Mouse (Mus musculus) spleen, adult 2 months (tissue): ENCODE measurements around the gene Kdr. TPM values are rescaled to one million over a fixed set of nuclear protein-coding genes. Genes with fewer than 3 reads are reported as not detected.
A peak's percentile ranks its signal among the peaks of the same experiment; 100 is the strongest.

Experiments used
- DNase-seq, 2 experiments: peaks; one replicate each; pipeline versions ENCODE4 v3.0.0 to v3.0.0-alpha.2; 2012 to 2021; ENCODE audit warnings: low spot score in 2 of 2, low read depth in 1 of 2
- H3K27ac ChIP-seq: fragments of 200-500 bp; 2 replicates; pipeline ENCODE4 v1.5.1; 2012; ENCODE audit warnings: low read length, inconsistent platforms; ENCODE audit not compliant: insufficient read depth
- H3K27me3 ChIP-seq: fragments of 200-500 bp; 2 replicates; pipeline ENCODE4 v1.6.1; 2012; ENCODE audit warnings: mild to moderate bottlenecking, moderate library complexity, low read length, inconsistent platforms; ENCODE audit not compliant: control insufficient read depth, insufficient read depth
- H3K36me3 ChIP-seq: fragments of 200-500 bp; 2 replicates; pipeline ENCODE4 v1.6.1; 2012; ENCODE audit warnings: mild to moderate bottlenecking, low read length, inconsistent platforms; ENCODE audit not compliant: control insufficient read depth, insufficient read depth
- H3K4me1 ChIP-seq: fragments of 200-500 bp; 2 replicates; pipeline ENCODE4 v1.6.1; 2011; ENCODE audit warnings: inconsistent platforms; ENCODE audit not compliant: control insufficient read depth, insufficient read depth, insufficient read length
- H3K4me3 ChIP-seq: fragments of 200-500 bp; 2 replicates; pipeline ENCODE4 v1.5.1; 2011; ENCODE audit warnings: mild to moderate bottlenecking, inconsistent platforms; ENCODE audit not compliant: insufficient read depth, insufficient read length; ENCODE audit errors: extremely low read depth
- CTCF ChIP-seq: fragments of 200-500 bp; IDR thresholded peaks from 2 replicates; pipeline ENCODE4 v1.5.1; 2011; ENCODE audit warnings: mild to moderate bottlenecking, inconsistent platforms; ENCODE audit not compliant: insufficient read depth, insufficient read length, insufficient replicate concordance; ENCODE audit errors: extremely low read depth
- POLR2A ChIP-seq: fragments of 200-500 bp; IDR thresholded peaks from 2 replicates; pipeline ENCODE4 v1.6.1; 2011; ENCODE audit warnings: low read depth, low read length, inconsistent platforms
- whole genome bisulfite sequencing: fragments of 180-500 bp; shearing (Covaris S2); methylation state at CpG from one replicate; pipeline ENCODE4 v1.1.7; 2018; 5-methylcytosine and 5-hydroxymethylcytosine counted together
- polyA plus RNA-seq: library from polyadenylated mRNA; depleted of rRNA; stranded (reverse); fragments of >200 nt; gene quantifications from 2 replicates; pipeline ENCODE4 v1.2.3, GENCODE M21; 2012; rRNA removed

The Kdr gene
- polyA plus RNA-seq: 6.0 and 6.5 TPM in 2 replicates

DNA sequence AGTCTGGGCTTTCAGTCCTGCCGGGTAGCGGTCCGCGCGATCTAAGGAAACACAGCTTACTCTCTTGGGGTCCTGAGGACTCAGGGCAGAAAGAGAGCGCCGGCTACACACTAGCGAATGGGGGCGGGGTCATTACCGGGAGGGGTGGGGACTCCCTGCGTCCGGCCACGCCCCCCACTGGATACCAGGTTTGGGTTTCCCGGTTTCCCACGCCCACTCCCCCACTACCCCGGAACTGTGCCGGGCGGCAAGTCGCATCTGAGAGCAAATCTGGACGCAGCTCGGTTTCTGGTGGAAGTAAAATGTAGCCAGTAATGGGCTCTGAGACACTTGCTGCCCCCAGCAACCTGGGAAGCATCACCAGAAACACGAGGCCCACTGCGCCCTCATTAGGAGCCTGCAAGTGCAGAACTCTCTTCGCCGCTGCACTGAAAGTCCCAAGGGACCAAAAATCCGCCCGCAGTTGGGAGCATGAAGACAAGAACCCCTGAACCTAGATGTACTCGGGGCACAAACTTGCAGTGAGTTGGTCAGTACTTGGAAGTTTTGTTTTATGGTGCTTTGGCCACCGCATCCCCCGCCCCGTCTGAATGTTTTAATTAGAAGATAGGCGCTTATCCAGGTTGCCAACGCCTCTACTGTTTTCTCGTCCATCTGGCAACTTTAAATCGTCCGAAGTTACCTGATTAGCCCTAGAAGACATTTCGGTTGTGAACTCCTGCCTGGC is at the start of gene Kdr:
Kdr (minus strand) TSS at position 85 of the 727 bp plus-strand sequence.
- peak in 1 of 2 experiments; percentile 16 for DNase-seq
- Histone ChIP-seq H3K27me3 (peaks cover 13% of the 10 kb centered on the region), H3K4me3 (peak within 1 kb of the TSS; percentile 56), H3K27ac (0 out of 2 replicates have a peak within 1 kb of the TSS, but pooled peaks have one; percentile 23), H3K4me1 (peaks cover 7% of the 10 kb centered on the region), H3K36me3 (no peaks in the 10 kb centered on the region)
- TF ChIP-seq CTCF (no peak), POLR2A (no peak; the same call in 1 of the 2 replicates)
- WGBS: 8% methylated on average over 37 of the region's 37 CpGs

DNA sequence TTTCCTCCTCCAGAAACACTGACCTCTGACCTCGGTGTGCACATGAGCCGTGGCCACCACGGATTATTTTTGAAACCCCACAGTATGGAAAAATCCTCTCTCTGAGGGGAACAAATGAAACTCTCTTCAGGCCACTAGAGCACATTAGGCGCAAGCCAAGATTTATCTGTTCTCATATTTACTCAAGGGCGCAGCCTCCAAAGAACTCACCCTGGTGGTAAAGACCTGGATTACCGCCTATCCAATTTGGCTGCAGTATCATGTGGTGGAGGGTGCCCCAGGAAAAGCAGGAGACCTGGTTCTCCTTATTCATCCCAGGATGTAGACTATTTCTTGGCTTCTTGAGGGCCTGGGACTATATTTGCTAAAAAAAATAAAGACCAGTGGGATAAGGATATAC is 48.5 kb upstream of the Kdr start:
- Histone ChIP-seq H3K4me1 (no peaks in the 10 kb centered on the region), H3K27me3 (peaks cover 1% of the 10 kb centered on the region; the same call in 1 of the 2 replicates), H3K27ac (no peak overlapping the region), H3K4me3 (no peak overlapping the region), H3K36me3 (no peaks in the 10 kb centered on the region)
- TF ChIP-seq POLR2A (no peak), CTCF (no peak)
- no peak for DNase-seq
- WGBS: 90% methylated on average over 6 of the region's 6 CpGs

GRCm38 (mm10) chr5:76025996-76026665 is 47.9 kb upstream of the Kdr start:
- no peak overlapping the region for H3K4me3 ChIP-seq
- no peaks in the 10 kb centered on the region for H3K4me1 ChIP-seq
- H3K27me3 ChIP-seq: no peaks in the 10 kb centered on the region
- WGBS: 58% methylated on average over 4 of the region's 4 CpGs
- no peaks in the 10 kb centered on the region for H3K36me3 ChIP-seq
- no peak overlapping the region for H3K27ac ChIP-seq
- DNase-seq: peak in 1 of 2 experiments; percentile 26
- no peak for TF ChIP-seq POLR2A
- peak; percentile 32; the same call in 1 of the 2 replicates for TF ChIP-seq CTCF

GRCm38 (mm10) chr5:76023011-76023773 is 44.9 kb upstream of the Kdr start:
- TF ChIP-seq POLR2A (no peak), CTCF (no peak)
- no peaks in the 10 kb centered on the region for H3K4me1 ChIP-seq
- no peaks in the 10 kb centered on the region for H3K27me3 ChIP-seq
- no peaks in the 10 kb centered on the region for H3K36me3 ChIP-seq
- H3K27ac ChIP-seq: no peak overlapping the region
- DNase-seq: no peak
- H3K4me3 ChIP-seq: no peak overlapping the region
- 50% methylated on average over 14 of the region's 14 CpGs for WGBS

- H3K4me3 ChIP-seq: no peak overlapping the region
- no peak overlapping the region for H3K27ac ChIP-seq
- no peaks in the 10 kb centered on the region for H3K27me3 ChIP-seq
- WGBS: 65% methylated on average over 6 of the region's 6 CpGs
- no peaks in the 10 kb centered on the region for H3K4me1 ChIP-seq
- DNase-seq: no peak
- TF ChIP-seq CTCF (no peak), POLR2A (no peak)
- no peaks in the 10 kb centered on the region for H3K36me3 ChIP-seq
These were observed 44.2 kb upstream of the Kdr start for GRCm38 (mm10) chr5:76022436-76022835.

GRCm38 (mm10) chr5:76018321-76018720 is 40.1 kb upstream of the Kdr start:
- Histone ChIP-seq H3K27me3 (no peaks in the 10 kb centered on the region), H3K4me3 (no peak overlapping the region), H3K27ac (no peak overlapping the region), H3K4me1 (no peaks in the 10 kb centered on the region), H3K36me3 (no peaks in the 10 kb centered on the region)
- DNase-seq: no peak
- WGBS: 85% methylated on average over 5 of the region's 5 CpGs
- TF ChIP-seq CTCF: no peak
- no peak for TF ChIP-seq POLR2A

- H3K27me3 ChIP-seq: no peaks in the 10 kb centered on the region
- no peaks in the 10 kb centered on the region for H3K36me3 ChIP-seq
- DNase-seq: no peak
- WGBS: 60% methylated on average over 8 of the region's 8 CpGs
- no peaks in the 10 kb centered on the region for H3K4me1 ChIP-seq
- H3K4me3 ChIP-seq: no peak overlapping the region
- no peak overlapping the region for H3K27ac ChIP-seq
- TF ChIP-seq POLR2A (no peak), CTCF (no peak)
These were observed 37.8 kb upstream of the Kdr start for GRCm38 (mm10) chr5:76016086-76016485.
